Mouse (Mus musculus) adrenal gland, postnatal 10 days (tissue): ENCODE data around the gene Gm39653. TPM values are rescaled to one million over a fixed set of nuclear protein-coding genes. Genes with fewer than 3 reads are reported as not detected.

ENCODE experiments used
- total RNA-seq, 2 experiments: library from RNA; stranded (reverse); gene quantifications; 2 replicates each; pipeline ENCODE4 v1.2.3; 2021

Gm39653 gene
- total RNA-seq, 2 experiments from 2014 or later, result not detected

Other genes starting within 250 kb of the Gm39653 start
- 10 to 100 TPM; 15.0 to 18.1 TPM for gene Adam23, start 170.1 kb upstream of the Gm39653 start, total RNA-seq
- gene Dytn, start 71.0 kb downstream of the Gm39653 start, total RNA-seq, result not detected
- not detected for gene Mdh1b, start 114.3 kb downstream of the Gm39653 start, total RNA-seq
- gene Fastkd2, start 114.6 kb downstream of the Gm39653 start, total RNA-seq, result 10 to 100 TPM; 29.1 to 29.3 TPM
- gene 4933402D24Rik, start 153.3 kb downstream of the Gm39653 start, total RNA-seq, result not detected